Mouse (Mus musculus) embryo, embryonic 9.5 days (tissue): ENCODE measurements around the gene Rpl13a.
A peak's percentile ranks its signal among the peaks of the same experiment; 100 is the strongest.
"Not testable (repeated sequence)": the region's sequence is repeated elsewhere in the genome, so short reads cannot be mapped to it uniquely, and the experiment has no call there.

Experiments used
- DNase-seq: peaks from one replicate; pipeline ENCODE4 v3.0.0-alpha.2; 2017; ENCODE audit errors: extremely low spot score

Gene Rpl13a

GRCm38 (mm10) chr7:45113476-45113875, 15.1 kb downstream of the Rpl13a start:
- no peak for DNase-seq

GRCm38 (mm10) chr7:45112529-45112928, 16.0 kb downstream of the Rpl13a start:
- no peak for DNase-seq

- no peak for DNase-seq
Observed at GRCm38 (mm10) chr7:45111940-45112339, 16.6 kb downstream of the Rpl13a start.

- DNase-seq = not testable (repeated sequence)
Observed at GRCm38 (mm10) chr7:45110089-45110488, 18.5 kb downstream of the Rpl13a start.

- DNase-seq = no peak
Observed at GRCm38 (mm10) chr7:45107052-45107645, 21.4 kb downstream of the Rpl13a start.

GRCm38 (mm10) chr7:45106441-45106840, 22.1 kb downstream of the Rpl13a start:
- peak; percentile 56 for DNase-seq

GRCm38 (mm10) chr7:45105491-45105890, 23.1 kb downstream of the Rpl13a start:
- DNase-seq = no peak

GRCm38 (mm10) chr7:45104941-45105340, 23.6 kb downstream of the Rpl13a start:
- no peak for DNase-seq

- no peak for DNase-seq
Observed at GRCm38 (mm10) chr7:45103652-45104180, 24.8 kb downstream of the Rpl13a start, which contains the start of gene Fcgrt. Gene Fcgrt (minus strand): TSS chr7:45103851.

- no peak for DNase-seq
Observed at GRCm38 (mm10) chr7:45102940-45103585, 25.5 kb downstream of the Rpl13a start.

- DNase-seq = no peak
Observed at GRCm38 (mm10) chr7:45102441-45102840, 26.1 kb downstream of the Rpl13a start.

- DNase-seq = no peak
Observed at GRCm38 (mm10) chr7:45100046-45100445, 28.5 kb downstream of the Rpl13a start.

GRCm38 (mm10) chr7:45098541-45099240, 29.9 kb downstream of the Rpl13a start:
- DNase-seq = no peak

GRCm38 (mm10) chr7:45097479-45097878, 31.1 kb downstream of the Rpl13a start:
- no peak for DNase-seq

- DNase-seq = not testable (repeated sequence)
Observed at GRCm38 (mm10) chr7:45095965-45096364, 32.6 kb downstream of the Rpl13a start.

GRCm38 (mm10) chr7:45095367-45095766, 33.2 kb downstream of the Rpl13a start:
- no peak for DNase-seq

- peak; percentile 41 for DNase-seq
Observed at GRCm38 (mm10) chr7:45094121-45094520, 34.4 kb downstream of the Rpl13a start.

GRCm38 (mm10) chr7:45093516-45093905, 35.0 kb downstream of the Rpl13a start:
- peak; percentile 62 for DNase-seq

GRCm38 (mm10) chr7:45092828-45093515, 35.6 kb downstream of the Rpl13a start:
- peak; percentile 40 for DNase-seq

- peak; percentile 93 for DNase-seq
Observed at GRCm38 (mm10) chr7:45092048-45092447, 36.5 kb downstream of the Rpl13a start, which contains the start of gene Rcn3. Gene Rcn3 (minus strand): TSS chr7:45092221.

- peak; percentile 34 for DNase-seq
Observed at GRCm38 (mm10) chr7:45091001-45091990, 37.3 kb downstream of the Rpl13a start.
